Mouse (Mus musculus) stomach, postnatal 0 days (tissue): ENCODE measurements at regions not wholly inside any gene's neighbourhood (a gene's known extent, or its start where the extent isn't known, plus 50 kb on each side); places are given as distances from the start of the nearest gene placed in this dataset.

ENCODE experiments used
- CTCF ChIP-seq: IDR thresholded peaks from 2 replicates; pipeline ENCODE4 v1.5.1; 2016; ENCODE audit warnings: antibody characterized with exemption, low read depth, mild to moderate bottlenecking, moderate library complexity
- EP300 ChIP-seq: optimal IDR thresholded peaks from 2 replicates; pipeline ENCODE3; 2016; ENCODE audit warnings: antibody characterized with exemption

DNA sequence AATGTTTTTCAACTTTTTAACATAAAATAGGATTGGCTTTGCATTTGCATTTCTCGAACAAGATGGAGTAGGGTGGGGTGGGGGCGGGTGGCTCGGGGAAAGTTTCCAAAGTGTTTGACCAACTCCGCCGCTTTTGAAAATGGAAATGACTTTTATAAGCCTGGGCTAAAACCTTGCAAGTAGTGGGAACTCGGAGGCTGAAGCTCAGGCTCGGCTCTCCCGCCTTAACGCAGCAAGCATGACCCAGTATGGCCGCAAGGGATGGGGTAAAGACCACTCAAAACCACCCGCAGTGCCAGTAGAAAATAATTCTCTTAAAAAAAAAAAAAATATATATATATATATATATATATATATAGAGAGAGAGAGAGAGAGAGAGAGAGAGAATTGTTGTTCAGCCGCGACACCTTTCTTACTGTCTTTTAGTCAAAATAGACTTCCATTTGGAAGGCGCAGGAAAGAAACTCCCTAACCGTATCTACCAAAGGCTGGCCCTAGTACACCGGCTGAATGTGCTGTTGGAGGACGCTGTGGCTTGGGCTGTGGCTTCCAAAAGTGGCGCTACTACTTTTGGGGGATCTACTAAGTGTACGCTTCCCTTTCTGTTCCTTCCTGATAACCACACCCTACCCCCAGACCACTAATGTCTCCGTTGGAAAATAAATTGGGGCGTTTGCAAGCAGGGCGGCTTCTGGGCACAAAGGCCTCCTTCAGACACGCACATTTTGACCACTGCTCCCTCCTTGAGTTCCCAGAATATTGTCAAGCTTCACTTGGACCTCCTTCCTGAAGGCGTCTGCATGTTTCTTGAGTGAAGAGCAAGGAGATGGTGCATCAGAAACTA lies 126.2 kb downstream of the Nkx6-1 start:
- TF ChIP-seq CTCF, result no peak
- TF ChIP-seq EP300, result no peak
